Mouse (Mus musculus): Measurements from ENCODE around the gene Rims4. TPM values are rescaled to one million over a fixed set of nuclear protein-coding genes. Genes with fewer than 3 reads are reported as not detected.

Gene Rims4
- polyA plus RNA-seq, 2 experiments: 0.12 to 0.19 TPM

DNA sequence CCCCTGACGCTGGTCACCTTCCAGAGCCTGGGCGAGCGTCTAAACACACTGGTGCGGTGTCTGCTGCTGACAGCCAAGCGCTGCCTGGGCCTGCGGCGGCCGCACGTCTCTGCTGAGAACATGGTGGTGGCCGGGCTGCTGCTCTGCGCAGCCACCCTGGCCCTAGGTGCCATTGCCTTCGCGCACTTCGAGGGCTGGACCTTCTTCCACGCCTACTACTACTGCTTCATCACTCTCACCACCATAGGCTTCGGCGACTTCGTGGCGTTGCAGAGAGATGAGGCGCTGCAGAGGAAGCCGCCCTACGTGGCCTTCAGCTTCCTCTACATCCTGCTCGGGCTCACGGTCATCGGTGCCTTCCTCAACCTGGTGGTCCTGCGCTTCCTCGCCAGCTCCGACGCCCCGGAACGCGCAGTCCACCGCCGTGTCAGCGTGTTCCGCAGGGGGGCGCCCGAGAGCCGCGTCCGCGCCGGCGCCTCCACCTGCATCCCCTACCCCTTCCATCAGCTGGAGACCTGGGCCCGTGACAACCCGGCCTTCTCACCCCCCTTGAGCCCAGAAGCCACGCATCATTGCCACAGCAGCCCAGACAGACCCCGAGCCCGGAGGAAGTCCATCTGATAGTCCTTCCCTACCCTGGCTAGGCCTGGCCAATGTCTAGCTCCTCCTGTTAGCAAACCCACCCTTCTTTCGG is 60.1 kb downstream of the Rims4 start:
- TF ChIP-seq POLR2A (IDR thresholded peaks at IDR 0.05; ENCODE audit: borderline replicate concordance, extremely low read depth, insufficient read depth, insufficient read length): no peak
- no peak for ATAC-seq (ENCODE audit: low FRiP score, low read depth)
- no peak overlapping the region; the same call in 1 of the 2 replicates for H3K9ac ChIP-seq (ENCODE audit: low read depth, low read length, severe bottlenecking)
- H3K4me1 ChIP-seq (ENCODE audit: control insufficient read depth, insufficient read depth, low read length): no peaks in the 10 kb centered on the region
- 0 out of 2 replicates have a peak overlapping the region, but pooled peaks have one; percentile 19 for H3K4me2 ChIP-seq (replicated peaks; ENCODE audit: low read depth, low read length, severe bottlenecking)
- peaks cover 48% of the 10 kb centered on the region for H3K27me3 ChIP-seq (ENCODE audit: control insufficient read depth, insufficient read depth, low read length)
- no peak overlapping the region; the same call in 1 of the 2 replicates for H3K4me3 ChIP-seq (replicated peaks; ENCODE audit: low read length)
- H3K27ac ChIP-seq (replicated peaks; ENCODE audit: low read depth, low read length): no peak overlapping the region
- WGBS: 14% methylated on average over 49 of the region's 50 CpGs
- H3K36me3 ChIP-seq (ENCODE audit: control insufficient read depth, insufficient read depth, low read length): no peaks in the 10 kb centered on the region
- no peaks in the 10 kb centered on the region for H3K9me3 ChIP-seq (ENCODE audit: control insufficient read depth, low read length)
- no peak for DNase-seq (ENCODE audit: low spot score)

DNA sequence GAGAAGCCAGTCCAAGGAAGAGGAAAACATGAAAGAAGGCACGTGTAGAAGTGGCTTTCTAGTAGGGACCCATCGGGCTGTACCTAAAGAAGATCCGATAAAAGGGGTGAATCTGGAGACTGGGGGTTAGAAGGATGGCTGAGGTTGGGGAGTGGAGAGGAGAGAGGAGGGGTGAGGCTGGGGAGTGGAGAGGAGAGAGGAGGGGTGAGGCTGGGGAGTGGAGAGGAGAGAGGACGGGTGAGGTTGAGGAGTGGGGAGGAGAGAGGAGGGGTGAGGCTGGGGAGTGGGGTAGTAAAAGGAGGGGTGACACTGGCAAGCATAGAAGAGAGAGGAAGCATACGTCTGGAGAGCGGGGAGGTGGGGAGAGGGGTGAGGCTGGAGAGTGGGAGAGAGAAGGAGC is 61.2 kb downstream of the Rims4 start:
- Histone ChIP-seq H3K4me2 (replicated peaks; ENCODE audit: low read depth, low read length, severe bottlenecking) (no peak overlapping the region), H3K4me1 (ENCODE audit: control insufficient read depth, insufficient read depth, low read length) (no peaks in the 10 kb centered on the region), H3K27me3 (ENCODE audit: control insufficient read depth, insufficient read depth, low read length) (peaks cover 58% of the 10 kb centered on the region), H3K27ac (replicated peaks; ENCODE audit: low read depth, low read length) (no peak overlapping the region), H3K36me3 (ENCODE audit: control insufficient read depth, insufficient read depth, low read length) (no peaks in the 10 kb centered on the region), H3K9ac (ENCODE audit: low read depth, low read length, severe bottlenecking) (no peak overlapping the region), H3K9me3 (ENCODE audit: control insufficient read depth, low read length) (no peaks in the 10 kb centered on the region), H3K4me3 (replicated peaks; ENCODE audit: low read length) (no peak overlapping the region)
- WGBS: 75% methylated on average over 6 of the region's 6 CpGs
- DNase-seq (ENCODE audit: low spot score): no peak
- no peak; the same call in 1 of the 2 replicates for ATAC-seq (ENCODE audit: low FRiP score, low read depth)
- TF ChIP-seq POLR2A (IDR thresholded peaks at IDR 0.05; ENCODE audit: borderline replicate concordance, extremely low read depth, insufficient read depth, insufficient read length): no peak

DNA sequence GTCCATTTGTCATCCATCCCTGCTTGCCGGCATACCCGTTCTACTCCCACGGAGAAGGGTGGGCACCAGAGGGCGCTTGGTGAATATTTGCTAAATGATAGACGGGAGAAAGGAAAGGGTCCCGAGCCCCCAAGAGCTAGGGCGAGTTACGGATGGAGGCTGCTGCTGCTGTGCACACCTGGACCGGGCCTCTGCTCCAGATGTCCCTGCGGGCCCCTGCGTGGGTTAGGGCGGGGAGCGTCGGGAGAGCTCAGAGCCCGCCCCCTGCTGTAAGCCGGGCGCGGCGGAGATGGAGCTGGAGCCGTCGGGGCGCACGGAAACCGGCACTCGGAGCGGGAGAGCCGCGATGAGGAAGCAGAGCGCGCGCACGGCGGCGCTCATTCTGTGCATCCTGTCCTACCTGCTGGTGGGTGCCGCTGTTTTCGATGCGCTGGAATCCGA is 65.0 kb downstream of the Rims4 start, which contains the start of gene Kcnk15:
Gene Kcnk15, plus strand, starts transcription at position 191 of the 441 bp plus-strand sequence.
- peak within 1 kb of the TSS; percentile 20 for H3K4me3 ChIP-seq (replicated peaks; ENCODE audit: low read length)
- TF ChIP-seq POLR2A (IDR thresholded peaks at IDR 0.05; ENCODE audit: borderline replicate concordance, extremely low read depth, insufficient read depth, insufficient read length): no peak
- H3K4me2 ChIP-seq (replicated peaks; ENCODE audit: low read depth, low read length, severe bottlenecking): peak within 1 kb of the TSS; percentile 31; the same call in 1 of the 2 replicates
- no peaks in the 10 kb centered on the region for H3K9me3 ChIP-seq (ENCODE audit: control insufficient read depth, low read length)
- no peak within 1 kb of the TSS for H3K9ac ChIP-seq (ENCODE audit: low read depth, low read length, severe bottlenecking)
- peaks cover 70% of the 10 kb centered on the region for H3K27me3 ChIP-seq (ENCODE audit: control insufficient read depth, insufficient read depth, low read length)
- WGBS: 1% methylated on average over 23 of the region's 38 CpGs
- H3K36me3 ChIP-seq (ENCODE audit: control insufficient read depth, insufficient read depth, low read length): no peaks in the 10 kb centered on the region
- no peak within 1 kb of the TSS for H3K27ac ChIP-seq (replicated peaks; ENCODE audit: low read depth, low read length)
- DNase-seq (ENCODE audit: low spot score) (peak; percentile 13), ATAC-seq (ENCODE audit: low FRiP score, low read depth) (no peak)
- H3K4me1 ChIP-seq (ENCODE audit: control insufficient read depth, insufficient read depth, low read length): no peaks in the 10 kb centered on the region

DNA sequence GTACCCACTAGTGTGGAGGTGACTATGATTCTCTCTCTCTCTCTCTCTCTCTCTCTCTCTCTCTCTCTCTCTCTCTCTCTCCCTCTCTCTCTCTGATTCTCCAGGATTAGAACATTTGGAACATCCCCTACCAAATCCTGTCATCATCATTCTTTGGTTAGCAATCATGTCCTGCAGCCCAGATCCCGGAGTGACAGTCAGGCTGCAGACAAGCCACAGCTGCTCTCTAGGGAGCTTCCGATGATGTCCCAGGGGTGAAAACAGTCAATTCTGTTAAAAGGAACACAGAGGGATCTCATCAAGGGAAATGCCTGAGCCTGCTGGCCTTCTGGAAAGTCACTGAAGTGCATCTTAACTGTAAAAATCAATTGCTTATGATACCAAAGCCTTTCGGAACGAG is 76.4 kb downstream of the Rims4 start:
- Histone ChIP-seq H3K36me3 (ENCODE audit: control insufficient read depth, insufficient read depth, low read length) (no peaks in the 10 kb centered on the region), H3K27me3 (ENCODE audit: control insufficient read depth, insufficient read depth, low read length) (no peaks in the 10 kb centered on the region), H3K4me2 (replicated peaks; ENCODE audit: low read depth, low read length, severe bottlenecking) (no peak overlapping the region), H3K9me3 (ENCODE audit: control insufficient read depth, low read length) (no peaks in the 10 kb centered on the region), H3K4me1 (ENCODE audit: control insufficient read depth, insufficient read depth, low read length) (no peaks in the 10 kb centered on the region), H3K9ac (ENCODE audit: low read depth, low read length, severe bottlenecking) (no peak overlapping the region), H3K4me3 (replicated peaks; ENCODE audit: low read length) (no peak overlapping the region), H3K27ac (replicated peaks; ENCODE audit: low read depth, low read length) (no peak overlapping the region)
- no peak for ATAC-seq (ENCODE audit: low FRiP score, low read depth)
- WGBS: 63% methylated on average over 4 of the region's 4 CpGs
- no peak for DNase-seq (ENCODE audit: low spot score)
- no peak for TF ChIP-seq POLR2A (IDR thresholded peaks at IDR 0.05; ENCODE audit: borderline replicate concordance, extremely low read depth, insufficient read depth, insufficient read length)

DNA sequence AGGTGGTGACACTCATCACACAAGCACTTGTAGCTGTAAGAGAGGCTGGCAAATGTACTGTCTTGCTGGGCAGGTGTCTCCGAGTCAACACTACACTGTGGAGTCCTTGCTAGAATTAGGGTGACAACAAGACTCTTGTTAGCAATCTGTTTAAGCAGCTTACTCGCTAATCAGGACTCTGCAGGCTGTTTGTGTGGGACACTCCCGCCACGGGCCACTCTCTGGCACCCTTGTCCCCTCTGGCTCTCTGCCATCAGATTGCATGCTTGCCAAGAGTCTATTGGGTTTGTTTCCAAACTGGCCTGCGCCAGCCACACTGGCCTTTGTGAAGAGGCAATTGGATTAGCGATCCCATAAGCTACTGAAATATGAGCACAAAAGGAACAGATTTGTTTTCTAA is 79.0 kb downstream of the Rims4 start:
- 66% methylated on average over 6 of the region's 6 CpGs for whole genome bisulfite sequencing
- Histone ChIP-seq H3K9ac (ENCODE audit: low read depth, low read length, severe bottlenecking) (no peak overlapping the region), H3K9me3 (ENCODE audit: control insufficient read depth, low read length) (no peaks in the 10 kb centered on the region), H3K4me3 (replicated peaks; ENCODE audit: low read length) (no peak overlapping the region), H3K27me3 (ENCODE audit: control insufficient read depth, insufficient read depth, low read length) (no peaks in the 10 kb centered on the region), H3K4me2 (replicated peaks; ENCODE audit: low read depth, low read length, severe bottlenecking) (no peak overlapping the region), H3K4me1 (ENCODE audit: control insufficient read depth, insufficient read depth, low read length) (no peaks in the 10 kb centered on the region), H3K36me3 (ENCODE audit: control insufficient read depth, insufficient read depth, low read length) (no peaks in the 10 kb centered on the region), H3K27ac (replicated peaks; ENCODE audit: low read depth, low read length) (no peak overlapping the region)
- no peak for ATAC-seq (ENCODE audit: low FRiP score, low read depth)
- TF ChIP-seq POLR2A (IDR thresholded peaks at IDR 0.05; ENCODE audit: borderline replicate concordance, extremely low read depth, insufficient read depth, insufficient read length): no peak
- DNase-seq (ENCODE audit: low spot score): no peak
